Mouse (Mus musculus) CH12.LX (cell line): ENCODE data around the gene Pde3a.

Experiments
- CHD1 ChIP-seq: IDR thresholded peaks from 2 replicates; pipeline ENCODE4 v1.6.1; 2012; ENCODE audit warnings: low read depth, low read length, improper control_type of control experiment, inconsistent platforms
- CTCF ChIP-seq, 2 experiments: IDR thresholded peaks in 1 of 2; conservative IDR thresholded peaks in 1 of 2; 2 replicates each; pipeline ENCODE4 v1.5.1; 2011 to 2012; ENCODE audit warnings: low read depth in 2 of 2, low read length in 2 of 2, improper control_type of control experiment in 1 of 2, inconsistent platforms in 1 of 2, mild to moderate bottlenecking in 1 of 2, moderate library complexity in 1 of 2
- ELF1 ChIP-seq: IDR thresholded peaks from 2 replicates; pipeline ENCODE4 v1.6.1; 2014; ENCODE audit warnings: low read depth, mild to moderate bottlenecking, inconsistent platforms, low read length, improper control_type of control experiment
- EP300 ChIP-seq: IDR thresholded peaks from 2 replicates; pipeline ENCODE4 v1.6.1; 2011; ENCODE audit warnings: low read length, improper control_type of control experiment
- GABPA ChIP-seq: IDR thresholded peaks from 2 replicates; pipeline ENCODE4 v1.6.1; 2012; ENCODE audit warnings: low read depth, low read length, improper control_type of control experiment, inconsistent platforms; ENCODE audit not compliant: insufficient replicate concordance
- HCFC1 ChIP-seq: IDR thresholded peaks from 2 replicates; pipeline ENCODE4 v1.6.1; 2012; ENCODE audit warnings: low read depth, mild to moderate bottlenecking, inconsistent platforms, low read length, improper control_type of control experiment
- KAT2A ChIP-seq: IDR thresholded peaks from 2 replicates; pipeline ENCODE4 v1.6.1; 2012; ENCODE audit warnings: low read length, improper control_type of control experiment, inconsistent platforms; ENCODE audit not compliant: insufficient replicate concordance
- NRF1 ChIP-seq: IDR thresholded peaks from 2 replicates; pipeline ENCODE4 v1.6.1; 2014; ENCODE audit warnings: low read depth, mild to moderate bottlenecking, inconsistent platforms, low read length, improper control_type of control experiment, moderate library complexity
- POLR2A ChIP-seq: IDR thresholded peaks from 2 replicates; pipeline ENCODE4 v1.6.1; 2011; ENCODE audit warnings: low read depth, mild to moderate bottlenecking, improper control_type of control experiment, low read length
- TBP ChIP-seq: conservative IDR thresholded peaks from 2 replicates; pipeline ENCODE4 v1.6.1; 2011; ENCODE audit warnings: low read depth, low read length, improper control_type of control experiment
- TCF12 ChIP-seq: IDR thresholded peaks from 2 replicates; pipeline ENCODE4 v1.6.1; 2014; ENCODE audit warnings: low read depth, mild to moderate bottlenecking, inconsistent platforms, low read length, improper control_type of control experiment
- UBTF ChIP-seq: IDR thresholded peaks from 2 replicates; pipeline ENCODE4 v1.6.1; 2012; ENCODE audit warnings: low read depth, mild to moderate bottlenecking, inconsistent platforms, low read length, improper control_type of control experiment, moderate library complexity
- USF1 ChIP-seq: IDR thresholded peaks from 2 replicates; pipeline ENCODE4 v1.6.1; 2014; ENCODE audit warnings: low read depth, mild to moderate bottlenecking, inconsistent platforms, low read length, improper control_type of control experiment
- ZMIZ1 ChIP-seq: IDR thresholded peaks from 2 replicates; pipeline ENCODE4 v1.6.1; 2012; ENCODE audit warnings: low read depth, mild to moderate bottlenecking, inconsistent platforms, low read length, improper control_type of control experiment

DNA sequence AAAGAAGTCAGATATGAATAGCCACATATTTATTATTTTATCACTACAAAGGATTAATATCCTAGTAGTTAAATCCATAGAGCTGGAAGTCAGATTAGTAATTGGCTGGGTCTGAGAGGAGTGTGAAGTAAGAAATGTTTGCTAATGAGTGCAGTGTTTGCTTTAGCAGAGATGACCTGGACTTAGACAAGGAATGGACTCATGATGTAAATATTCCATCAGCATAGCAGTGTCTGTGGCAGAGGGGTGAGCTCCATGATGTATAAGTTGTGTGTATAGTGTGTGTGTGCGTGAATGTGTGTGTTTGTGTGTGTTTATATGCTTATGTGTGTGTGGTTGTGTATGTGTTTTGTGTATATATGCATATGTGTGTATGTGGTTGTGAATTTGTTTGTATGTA, 7.3 kb upstream of the Pde3a start:
- TF ChIP-seq KAT2A: no peak
- no peak for TF ChIP-seq UBTF
- no peak for TF ChIP-seq POLR2A
- TF ChIP-seq CTCF (conservative IDR thresholded peaks at IDR 0.05 in 1 of 2, IDR thresholded peaks at IDR 0.05 in 1 of 2; ENCODE audit: low read depth in 2 of 2, low read length in 2 of 2): no peak
- TF ChIP-seq HCFC1: no peak
- no peak for TF ChIP-seq TBP
- TF ChIP-seq GABPA: no peak
- no peak for TF ChIP-seq NRF1
- no peak for TF ChIP-seq EP300
- TF ChIP-seq ZMIZ1: no peak
- TF ChIP-seq ELF1: no peak
- no peak for TF ChIP-seq CHD1
- TF ChIP-seq TCF12: no peak
- no peak for TF ChIP-seq USF1
